11 mouse cellular contexts compared by ENCODE assay signal in the genomic region with DNA sequence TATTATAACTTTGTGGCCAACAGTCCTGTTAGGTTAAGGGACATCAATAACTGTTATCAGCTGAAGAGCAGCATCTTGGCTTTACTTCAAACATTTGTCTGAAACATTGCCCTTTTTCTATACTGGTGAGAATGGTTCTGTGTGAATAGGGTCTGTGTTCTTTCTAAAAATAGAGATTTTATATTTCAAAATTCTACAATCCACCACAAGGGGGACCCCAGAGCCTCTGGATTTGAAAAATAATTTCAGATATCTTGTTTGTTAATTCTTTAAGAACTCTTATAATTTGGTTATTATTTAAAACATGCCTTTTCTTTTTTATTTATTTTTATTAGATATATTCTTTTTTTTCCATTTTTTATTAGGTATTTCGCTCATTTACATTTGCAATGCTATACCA. TPM values are rescaled to one million over a fixed set of nuclear protein-coding genes. Genes with fewer than 3 reads are reported as not detected.
DNase-seq lines count a peak whose midpoint lies in the region; ATAC-seq and TF ChIP-seq lines count a peak whose summit lies in the region.
"Had no signal": no experiment of that assay in that cellular context is flagged by ENCODE, and none has a peak within 500 bp of the region (broad histone marks: within the 10 kb centered on the region; RNA-seq: fewer than 3 reads in every experiment).

No protein-coding gene starts in this region.

- TF ChIP-seq POLR2A in heart, adult 2 months (IDR thresholded peaks at IDR 0.05; ENCODE audit: insufficient read depth, low read depth, low read length), result no peak
- no peak for TF ChIP-seq POLR2A in CH12.LX (IDR thresholded peaks at IDR 0.05; ENCODE audit: low read depth, low read length)

- no peak overlapping the region for H3K9ac ChIP-seq in heart, adult 2 months (ENCODE audit: low read depth, low read length)
- H3K9ac ChIP-seq in lung, embryonic 14.5 days, result no peak overlapping the region
- no peak overlapping the region for H3K9ac ChIP-seq in CH12.LX (ENCODE audit: insufficient read depth, low read depth)

- TF ChIP-seq RAD21 in CH12.LX (IDR thresholded peaks at IDR 0.05; ENCODE audit: low read depth, low read length), result peak; percentile 80

- no peaks in the 10 kb centered on the region for H3K79me2 ChIP-seq in heart, adult 2 months (replicated peaks; ENCODE audit: control insufficient read depth, insufficient read depth, low read length)
- no peaks in the 10 kb centered on the region for H3K79me2 ChIP-seq in CH12.LX (replicated peaks; ENCODE audit: control insufficient read depth, extremely low read depth, insufficient read depth, poor library complexity, severe bottlenecking)

- H3K4me1 ChIP-seq in heart, adult 2 months (ENCODE audit: control insufficient read depth, insufficient read depth, low read length), result no peaks in the 10 kb centered on the region
- H3K4me1 ChIP-seq in lung, embryonic 14.5 days (ENCODE audit: insufficient read depth), result no peaks in the 10 kb centered on the region
- no peaks in the 10 kb centered on the region for H3K4me1 ChIP-seq in CH12.LX (ENCODE audit: control insufficient read depth in 1 of 2, insufficient read depth in 2 of 2)

- no peaks in the 10 kb centered on the region for H3K36me3 ChIP-seq in heart, adult 2 months (ENCODE audit: control insufficient read depth, insufficient read depth, low read length)
- H3K36me3 ChIP-seq in lung, embryonic 14.5 days (ENCODE audit: insufficient read depth), result no peaks in the 10 kb centered on the region
- no peaks in the 10 kb centered on the region for H3K36me3 ChIP-seq in CH12.LX (replicated peaks in 1 of 2; ENCODE audit: control insufficient read depth in 1 of 2, insufficient read depth in 1 of 2, low read length in 1 of 2)

- no peak for DNase-seq in heart, adult 2 months
- DNase-seq in heart, adult 8-10 months (ENCODE audit: low spot score), result no peak
- DNase-seq in lung, embryonic 14.5 days, result peak; percentile 51
- no peak for DNase-seq in lung, adult 18-20 months
- peak; percentile 13 for DNase-seq in CH12.LX (ENCODE audit: extremely low read depth)
- DNase-seq: heart, postnatal 4 days; kidney, postnatal 25 days; right cerebral cortex, adult 18-20 months had no signal

- dilution Hi-C loops in CH12.LX (cut with MboI; ENCODE audit: extremely low pct_ligation_motif_present, extremely low pct_unique_long_range_greater_than_20kb, low sequenced_read_pairs), result no loop called here

- H3K4me3 ChIP-seq in heart, adult 2 months, result no peak overlapping the region
- no peak overlapping the region for H3K4me3 ChIP-seq in lung, embryonic 14.5 days (ENCODE audit: low read depth, low read length)
- no peak overlapping the region for H3K4me3 ChIP-seq in CH12.LX (replicated peaks in 1 of 3; ENCODE audit: low read depth in 2 of 3, low read length in 2 of 3, poor library complexity in 1 of 3)

- WGBS in heart, adult 2 months, result 91% methylated on average over 1 of the region's 1 CpGs
- 60% methylated on average over 1 of the region's 1 CpGs for WGBS in lung, embryonic 14.5 days

- in situ Hi-C loops in CH12.LX (cut with MboI; ENCODE audit: low pct_ligation_motif_present, low pct_unique_long_range_greater_than_20kb, low sequenced_read_pairs), result no loop called here

- H3K9me3 ChIP-seq in lung, embryonic 14.5 days (ENCODE audit: low read depth, low read length), result no peaks in the 10 kb centered on the region
- no peaks in the 10 kb centered on the region for H3K9me3 ChIP-seq in CH12.LX (replicated peaks; ENCODE audit: low read length)

- no peak for TF ChIP-seq EP300 in heart, adult 2 months (IDR thresholded peaks at IDR 0.05; ENCODE audit: insufficient read depth, low read depth, low read length)
- no peak for TF ChIP-seq EP300 in CH12.LX (IDR thresholded peaks at IDR 0.05; ENCODE audit: low read length)

- peak; percentile 77 for TF ChIP-seq CTCF in heart, adult 2 months (IDR thresholded peaks at IDR 0.05)
- TF ChIP-seq CTCF in lung, embryonic 14.5 days (IDR thresholded peaks at IDR 0.05; ENCODE audit: low read depth), result peak; percentile 33; the same call in 1 of the 2 replicates
- peak in 1 of 2 experiments; percentile 62; a peak in 2 of 4 replicates for TF ChIP-seq CTCF in CH12.LX (conservative IDR thresholded peaks at IDR 0.05 in 1 of 2, IDR thresholded peaks at IDR 0.05 in 1 of 2; ENCODE audit: low read depth in 2 of 2, low read length in 2 of 2)

- intact Hi-C loops in heart, adult 2 months (cut with DNase I), result no loop called here

- ATAC-seq in lung, embryonic 14.5 days (ENCODE audit: insufficient read depth), result no peak
- ATAC-seq in megakaryocyte progenitor cell, adult 5-6 weeks (replicated peaks; ENCODE audit: poor library complexity), result peak; percentile 42; the same call in 1 of the 2 replicates
- ATAC-seq in activated CD4-positive, CD25-positive, alpha-beta regulatory T cell, adult 4 months, result no peak

- no peak overlapping the region for H3K27ac ChIP-seq in heart, adult 2 months
- H3K27ac ChIP-seq in lung, embryonic 14.5 days (ENCODE audit: low read depth), result no peak overlapping the region
- no peak overlapping the region for H3K27ac ChIP-seq in CH12.LX (ENCODE audit: insufficient read depth, low read depth)
- H3K27ac ChIP-seq: macrophage had no signal

- H3K4me2 ChIP-seq in lung, embryonic 14.5 days, result no peak overlapping the region
- no peak overlapping the region for H3K4me2 ChIP-seq in CH12.LX (ENCODE audit: insufficient read depth, low read depth, poor library complexity, severe bottlenecking)

- H3K27me3 ChIP-seq in heart, adult 2 months (ENCODE audit: control insufficient read depth, insufficient read depth, low read length), result no peaks in the 10 kb centered on the region
- H3K27me3 ChIP-seq in lung, embryonic 14.5 days (ENCODE audit: insufficient read depth, low read length), result no peaks in the 10 kb centered on the region
- no peaks in the 10 kb centered on the region for H3K27me3 ChIP-seq in CH12.LX (replicated peaks)

TF ChIP-seq in CH12.LX, 34 proteins besides CTCF, POLR2A, EP300 and RAD21:
- TF ChIP-seq NRF1 (IDR thresholded peaks at IDR 0.05; ENCODE audit: low read depth, low read length) (no peak), ZC3H11A (IDR thresholded peaks at IDR 0.05; ENCODE audit: low read depth, low read length) (peak; percentile 69), SMC3 (IDR thresholded peaks at IDR 0.05; ENCODE audit: low read depth, low read length) (peak; percentile 65), MEF2A (IDR thresholded peaks at IDR 0.05; ENCODE audit: borderline replicate concordance, low read depth, low read length) (peak; percentile 45; the same call in 1 of the 2 replicates)

RNA-seq across cellular contexts. Expression of gene Tmem168, which starts 42.2 kb away (rescaled TPM):
- total RNA-seq in heart, adult 2 months (2021), result 10 to 100 TPM; 15.6 to 18.3 TPM
- 5.5 and 11.5 TPM in 2 replicates for polyA plus RNA-seq in heart, adult 2 months (2012; rRNA removed)
- 10 to 100 TPM; 15.8 to 17.3 (median 16.8) TPM for total RNA-seq in heart, adult 8-10 months (2022)
- polyA plus RNA-seq in lung, embryonic 14.5 days (2014; fragmentation: Nextera tagmentation; extraction: Ambion mirVana), result 46.7 and 49.7 TPM in 2 replicates
- total RNA-seq in CH12.LX (2012; rRNA removed) (35.5 and 36.6 TPM in 2 replicates), CH12.LX (2014; rRNA removed) (57.4 and 59.9 TPM in 2 replicates)
- polyA plus RNA-seq in CH12.LX (2012; ENCODE audit: insufficient read length, low read depth), result 27.9 and 30.0 TPM in 2 replicates
- 23.3 and 25.8 TPM in 2 replicates for total RNA-seq in megakaryocyte progenitor cell, adult 5-6 weeks (2015)
- total RNA-seq in megakaryocyte progenitor cell, adult 5-6 weeks (2017), result 28.7 and 30.1 TPM in 2 replicates
- 10 to 100 TPM; 38.4 to 41.2 TPM for polyA plus RNA-seq in activated CD4-positive, CD25-positive, alpha-beta regulatory T cell, adult 4 months (2017; shearing (Covaris generic))

Comparison
In these comparisons a context has a peak if more than half of its experiments do, and no peak if none do; other contexts are left out.
1. DNase-seq: peak in lung, embryonic 14.5 days (single experiment) and CH12.LX (single experiment); none in heart, adult 2 months (0 of 2), heart, adult 8-10 months (single experiment) and lung, adult 18-20 months (0 of 2).